Mouse (Mus musculus) stomach, postnatal 0 days (tissue): ENCODE measurements at regions not wholly inside any gene's neighbourhood (a gene's known extent, or its start where the extent isn't known, plus 50 kb on each side); places are given as distances from the start of the nearest gene placed in this dataset. TPM values are rescaled to one million over a fixed set of nuclear protein-coding genes. Genes with fewer than 3 reads are reported as not detected.

Experiments used
- ATAC-seq: fragments of 200-750 bp; cut with Nextera tagmentation; 2 replicates; pipeline ENCODE4 v1.8.0; 2017; ENCODE audit not compliant: low FRiP score, low TSS enrichment
- DNase-seq: peaks from one replicate; pipeline ENCODE4 v3.0.0-alpha.2; 2016; ENCODE audit warnings: low spot score
- H3K27ac ChIP-seq: fragments of 300-500 bp; sonication (generic); replicated peaks from 2 replicates; pipeline ENCODE4 v1.5.1; 2014; ENCODE audit warnings: mild to moderate bottlenecking, control low read depth
- H3K27me3 ChIP-seq: fragments of 300-500 bp; sonication (generic); 2 replicates; pipeline ENCODE4 v1.6.1; 2014; ENCODE audit warnings: low read length; ENCODE audit not compliant: control insufficient read depth, insufficient read depth
- H3K36me3 ChIP-seq: fragments of 300-500 bp; sonication (generic); 2 replicates; pipeline ENCODE4 v1.6.1; 2014; ENCODE audit warnings: low read length, mixed read lengths; ENCODE audit not compliant: control insufficient read depth, insufficient read depth
- H3K4me1 ChIP-seq: fragments of 300-500 bp; sonication (generic); replicated peaks from 2 replicates; pipeline ENCODE4 v1.6.1; 2014; ENCODE audit warnings: antibody characterized with exemption; ENCODE audit not compliant: control insufficient read depth, insufficient read depth
- H3K4me2 ChIP-seq: fragments of 300-500 bp; sonication (generic); replicated peaks from 2 replicates; pipeline ENCODE4 v1.6.1; 2014; ENCODE audit warnings: low read depth, mild to moderate bottlenecking, control low read depth, moderate library complexity
- H3K4me3 ChIP-seq: fragments of 300-500 bp; sonication (generic); 2 replicates; pipeline ENCODE4 v1.5.1; 2014; ENCODE audit warnings: low read depth, low read length, control low read depth
- H3K9ac ChIP-seq: fragments of 300-500 bp; sonication (generic); 2 replicates; pipeline ENCODE4 v1.6.1; 2014; ENCODE audit warnings: mild to moderate bottlenecking, low read length, control low read depth, mixed read lengths
- H3K9me3 ChIP-seq: fragments of 300-500 bp; sonication (generic); 2 replicates; pipeline ENCODE4 v1.6.1; 2016; ENCODE audit warnings: low read length; ENCODE audit not compliant: control insufficient read depth
- CTCF ChIP-seq: IDR thresholded peaks from 2 replicates; pipeline ENCODE4 v1.5.1; 2016; ENCODE audit warnings: antibody characterized with exemption, low read depth, mild to moderate bottlenecking, moderate library complexity
- EP300 ChIP-seq: optimal IDR thresholded peaks from 2 replicates; pipeline ENCODE3; 2016; ENCODE audit warnings: antibody characterized with exemption
- WGBS: fragments of 180-500 bp; shearing (Covaris S2); extraction: QIAGEN DNeasy Blood & Tissue Kit; methylation state at CpG from one replicate; pipeline ENCODE4 v1.1.7; 2014; 5-methylcytosine and 5-hydroxymethylcytosine counted together
- microRNA-seq: library from miRNA; unstranded; fragments of <30 nt; microRNA quantifications from one replicate; pipeline ENCODE4, GENCODE M21; 2016

DNA sequence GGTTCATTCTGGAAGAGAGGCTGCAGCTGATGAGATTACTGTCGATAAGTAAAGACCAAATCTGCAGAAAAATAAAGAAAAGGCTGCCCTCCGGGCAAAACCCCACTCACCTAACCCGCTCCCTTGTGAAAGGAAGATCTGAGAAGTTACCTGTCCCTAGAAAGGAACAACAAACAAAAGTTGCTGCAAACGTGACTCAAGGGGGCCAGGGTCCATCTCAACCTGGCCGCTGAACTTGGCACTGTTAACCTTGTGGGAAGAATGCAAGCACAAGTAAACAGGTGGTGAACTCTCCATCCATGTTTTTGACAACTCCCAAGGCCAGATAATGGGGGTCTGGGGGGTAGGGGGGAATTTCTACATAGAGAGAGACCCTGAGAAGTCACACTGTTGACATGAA lies 58.7 kb upstream of the Klf3 start:
- no peak overlapping the region for H3K4me2 ChIP-seq
- DNase-seq (no peak), ATAC-seq (no peak)
- H3K27me3 ChIP-seq, result no peaks in the 10 kb centered on the region
- TF ChIP-seq CTCF (no peak), EP300 (no peak)
- no peak overlapping the region for H3K9ac ChIP-seq
- H3K4me1 ChIP-seq, result 0 out of 2 replicates have a peak, but pooled peaks cover 2% of the 10 kb centered on the region
- H3K4me3 ChIP-seq, result no peak overlapping the region
- H3K36me3 ChIP-seq, result no peaks in the 10 kb centered on the region
- H3K27ac ChIP-seq, result no peak overlapping the region
- H3K9me3 ChIP-seq, result no peaks in the 10 kb centered on the region
- 78% methylated on average over 5 of the region's 5 CpGs for whole genome bisulfite sequencing

DNA sequence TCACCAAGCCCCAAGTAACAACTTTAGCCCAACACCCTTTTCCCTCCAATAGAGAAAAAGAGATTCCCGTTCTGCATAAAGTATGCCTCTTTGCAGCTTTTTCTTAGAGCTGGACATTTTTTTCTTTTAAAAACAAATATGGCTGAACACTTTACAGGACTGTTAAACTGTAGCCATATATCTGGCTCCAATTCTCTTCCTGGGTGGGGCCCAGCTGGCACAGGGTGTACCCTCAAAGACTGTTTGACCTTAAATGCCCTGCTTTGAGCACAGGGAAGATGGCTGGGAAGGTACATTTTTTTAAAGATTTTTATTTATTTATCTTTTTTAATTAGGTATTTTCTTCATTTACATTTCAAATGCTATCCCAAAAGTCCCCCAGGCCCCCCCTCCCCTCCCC lies 55.7 kb upstream of the Klf3 start:
- Histone ChIP-seq H3K36me3 (no peaks in the 10 kb centered on the region), H3K27ac (no peak overlapping the region), H3K9ac (no peak overlapping the region), H3K9me3 (no peaks in the 10 kb centered on the region), H3K4me3 (no peak overlapping the region), H3K27me3 (no peaks in the 10 kb centered on the region), H3K4me2 (no peak overlapping the region), H3K4me1 (no peaks in the 10 kb centered on the region)
- ATAC-seq (no peak), DNase-seq (no peak)
- WGBS, result 76% methylated on average over 1 of the region's 1 CpGs
- TF ChIP-seq EP300 (no peak), CTCF (no peak)

DNA sequence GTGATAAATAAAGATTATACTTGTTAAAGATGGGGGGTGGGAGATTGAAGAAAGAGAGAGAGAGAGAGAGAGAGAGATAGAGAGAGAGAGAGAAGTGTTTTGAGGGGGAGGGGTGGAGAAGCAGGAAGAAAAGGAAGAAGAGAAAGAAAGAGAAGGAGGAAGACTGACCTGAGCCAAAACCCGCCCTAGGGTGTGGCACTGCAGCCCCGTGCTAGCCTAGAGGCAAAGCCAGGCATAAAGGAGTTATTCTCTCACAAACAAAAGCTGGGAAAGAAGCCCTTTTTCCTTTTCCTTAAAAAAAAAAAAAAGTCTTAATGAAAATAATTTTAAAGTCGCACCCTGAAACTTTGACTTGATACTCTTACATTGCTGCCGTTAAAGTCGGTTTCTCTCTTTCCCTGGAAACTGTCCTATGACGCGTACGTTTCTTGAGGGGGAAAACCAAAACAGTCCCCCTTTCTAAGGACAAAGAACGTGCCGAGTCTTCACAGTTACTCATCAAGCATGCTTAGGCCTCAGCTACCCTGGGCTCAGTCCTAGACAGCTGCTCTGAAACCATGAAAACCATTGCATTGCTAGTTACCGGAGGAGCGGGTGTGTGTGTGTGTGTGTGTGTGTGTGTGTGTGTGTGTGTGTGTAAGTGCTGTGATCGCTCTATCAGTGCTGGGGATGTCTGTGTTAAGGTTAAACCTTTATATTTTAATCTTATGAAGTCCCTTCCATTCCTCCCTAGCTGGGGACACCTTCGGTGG lies 53.6 kb upstream of the Klf3 start:
- Histone ChIP-seq H3K4me1 (no peaks in the 10 kb centered on the region), H3K4me3 (no peak overlapping the region), H3K9ac (no peak overlapping the region), H3K9me3 (no peaks in the 10 kb centered on the region), H3K36me3 (no peaks in the 10 kb centered on the region), H3K27ac (no peak overlapping the region; the same call in 1 of the 2 replicates), H3K27me3 (no peaks in the 10 kb centered on the region), H3K4me2 (no peak overlapping the region)
- 56% methylated on average over 14 of the region's 14 CpGs for WGBS
- TF ChIP-seq EP300, result no peak
- DNase-seq (no peak), ATAC-seq (no peak)

DNA sequence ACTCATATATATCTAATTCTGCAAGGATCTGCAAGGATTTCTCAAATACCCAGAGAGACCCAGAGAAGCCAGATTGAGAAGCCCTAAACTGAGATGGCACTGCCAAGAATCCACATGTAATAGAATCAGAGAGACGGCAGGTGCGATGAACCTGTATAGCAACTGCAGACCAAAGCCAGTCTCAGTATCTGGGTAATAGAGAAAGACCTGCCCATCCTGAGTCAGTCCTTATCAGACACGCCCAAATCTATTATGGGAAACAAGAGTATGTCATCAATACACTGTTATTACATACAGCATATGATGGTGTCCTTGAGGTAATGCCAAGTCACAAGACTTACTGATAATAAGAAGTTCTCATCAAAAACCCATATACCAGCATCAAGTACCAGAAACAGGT lies 52.8 kb upstream of the Klf3 start:
- TF ChIP-seq EP300, result no peak
- no peak for TF ChIP-seq CTCF
- Histone ChIP-seq H3K27ac (peak overlapping the region; percentile 58; the same call in 1 of the 2 replicates), H3K4me1 (no peaks in the 10 kb centered on the region), H3K4me2 (no peak overlapping the region), H3K4me3 (no peak overlapping the region), H3K9ac (no peak overlapping the region), H3K36me3 (no peaks in the 10 kb centered on the region), H3K27me3 (no peaks in the 10 kb centered on the region), H3K9me3 (no peaks in the 10 kb centered on the region)
- peak; percentile 79 for ATAC-seq
- 85% methylated on average over 3 of the region's 3 CpGs for WGBS
- DNase-seq, result no peak

DNA sequence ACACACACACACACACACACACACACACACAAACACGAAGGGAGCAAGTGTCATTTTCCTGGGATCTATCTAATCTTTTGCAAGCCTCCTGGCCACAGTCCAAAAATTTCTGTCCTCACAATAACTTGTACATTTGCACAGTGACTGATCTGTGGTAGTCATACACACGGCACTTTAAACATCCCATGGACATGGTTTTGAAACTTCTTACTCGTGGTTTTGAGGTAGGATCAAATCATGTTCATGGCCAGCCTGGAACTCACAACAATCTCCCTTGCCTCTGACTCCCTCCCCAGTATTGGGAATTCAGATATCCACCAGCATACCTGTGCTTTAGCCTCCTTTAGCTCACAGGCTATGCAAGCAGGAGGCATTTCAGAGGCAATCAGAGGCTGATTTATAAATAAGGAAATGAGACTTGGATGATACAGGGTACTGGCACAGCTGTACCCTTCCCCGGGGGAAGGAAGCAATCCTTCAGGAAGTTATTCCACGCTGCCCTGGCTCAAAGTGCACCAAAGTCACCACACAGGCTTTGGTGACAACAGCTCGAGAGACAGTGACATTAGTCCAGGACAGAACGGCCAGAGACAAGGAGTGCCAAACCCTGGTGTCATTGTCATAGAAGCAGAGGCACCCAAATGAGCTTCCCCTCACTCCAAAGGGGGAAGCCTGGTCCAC lies 52.1 kb upstream of the Klf3 start:
- 34% methylated on average over 7 of the region's 7 CpGs for WGBS
- H3K9me3 ChIP-seq, result no peaks in the 10 kb centered on the region
- H3K4me3 ChIP-seq, result no peak overlapping the region
- H3K27me3 ChIP-seq, result no peaks in the 10 kb centered on the region
- no peaks in the 10 kb centered on the region for H3K36me3 ChIP-seq
- H3K4me1 ChIP-seq, result no peaks in the 10 kb centered on the region
- peak; percentile 39 for DNase-seq
- TF ChIP-seq CTCF, result no peak
- no peak for TF ChIP-seq EP300
- H3K4me2 ChIP-seq, result no peak overlapping the region
- peak; percentile 67 for ATAC-seq
- H3K9ac ChIP-seq, result no peak overlapping the region
- peak overlapping the region; percentile 75 for H3K27ac ChIP-seq

DNA sequence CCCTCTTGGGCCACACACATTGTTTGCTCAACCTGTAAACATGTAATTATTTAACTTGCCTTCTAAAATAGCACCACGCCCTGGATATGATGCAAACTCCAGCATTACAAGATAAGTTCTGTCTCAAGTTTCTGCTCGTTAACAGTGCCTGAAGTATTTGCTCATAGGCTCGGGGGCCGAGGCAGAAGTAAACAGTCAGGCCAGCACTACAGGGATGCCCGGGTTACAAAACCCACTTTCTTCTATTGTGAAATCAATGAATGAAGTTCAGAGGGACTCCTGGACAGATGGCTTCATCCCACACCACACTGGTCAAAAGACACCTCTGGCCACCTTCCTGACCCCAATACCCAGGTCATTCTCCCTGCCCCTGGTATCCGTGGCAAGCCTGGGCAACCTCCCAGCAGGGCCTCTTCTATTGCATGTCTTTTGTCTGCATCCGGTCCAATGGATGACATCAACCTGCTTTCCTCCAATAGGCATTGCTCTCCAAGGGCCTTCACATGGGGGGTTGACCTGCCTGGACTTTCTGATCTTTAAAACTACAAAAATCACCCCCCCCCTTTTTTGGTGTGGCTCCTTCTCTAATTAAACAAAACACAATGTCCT lies 49.9 kb upstream of the Klf3 start:
- Histone ChIP-seq H3K9me3 (no peaks in the 10 kb centered on the region), H3K4me1 (no peaks in the 10 kb centered on the region), H3K36me3 (no peaks in the 10 kb centered on the region), H3K9ac (no peak overlapping the region), H3K27ac (no peak overlapping the region), H3K4me2 (no peak overlapping the region), H3K27me3 (no peaks in the 10 kb centered on the region), H3K4me3 (no peak overlapping the region)
- DNase-seq (no peak), ATAC-seq (no peak)
- WGBS, result 59% methylated on average over 7 of the region's 7 CpGs
- no peak for TF ChIP-seq CTCF
- no peak for TF ChIP-seq EP300

Small RNA genes lying in the stretch of these regions (microRNA-seq; reads per million reads assigned to microRNA genes)
- not detected for gene Gm25306
